Mouse (Mus musculus): ENCODE data around the gene Smpd4.

The Smpd4 gene

DNA sequence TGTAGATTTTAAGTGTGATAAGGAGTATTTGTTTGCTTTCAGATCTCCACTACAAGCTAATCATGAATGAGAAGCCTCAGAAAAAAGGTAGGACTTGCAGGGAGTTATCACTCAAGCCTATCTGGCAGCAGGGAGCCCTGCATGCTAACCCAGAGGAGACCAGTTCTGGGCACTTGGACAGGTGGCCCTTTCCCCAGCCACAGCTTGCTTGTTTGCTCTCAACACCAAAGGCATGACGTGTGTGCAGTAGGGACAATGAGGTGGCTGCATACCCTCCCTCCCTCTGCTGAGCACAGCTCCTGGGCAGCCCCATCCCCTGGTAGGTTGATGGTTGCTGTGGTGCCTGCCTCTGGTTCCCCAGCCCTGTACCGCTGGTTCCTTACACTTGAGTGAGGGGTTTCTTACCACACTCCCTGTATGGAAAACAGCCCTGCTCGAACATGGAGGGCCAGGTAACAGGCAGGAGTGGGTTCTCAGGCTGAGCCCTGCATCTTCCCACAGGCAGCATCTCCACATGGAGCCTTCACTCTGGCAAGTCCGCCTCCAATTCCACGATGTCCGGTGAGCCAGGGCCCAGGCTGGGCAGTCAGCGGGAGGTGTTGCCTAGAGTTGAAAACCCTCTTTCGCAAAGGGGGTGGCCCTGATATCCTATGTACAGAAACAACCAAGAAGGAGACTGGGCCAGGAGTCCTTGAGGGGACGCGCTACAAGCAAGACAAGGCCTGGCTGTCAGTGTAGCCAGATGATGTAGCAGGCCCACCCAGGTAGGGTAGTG lies 28.6 kb downstream of the Smpd4 start:
- ChIA-PET POLR2A (interaction anchor here in 3 of 4 experiments (0.6 to 6.4 kb wide), 3 partner anchors 10 to 119 kb away, joined by 3 to 29 read pairs (median 3); partner anchors contain the start of gene Smpd4 (in 1 of the 3)), CTCF (no interaction called here)

DNA sequence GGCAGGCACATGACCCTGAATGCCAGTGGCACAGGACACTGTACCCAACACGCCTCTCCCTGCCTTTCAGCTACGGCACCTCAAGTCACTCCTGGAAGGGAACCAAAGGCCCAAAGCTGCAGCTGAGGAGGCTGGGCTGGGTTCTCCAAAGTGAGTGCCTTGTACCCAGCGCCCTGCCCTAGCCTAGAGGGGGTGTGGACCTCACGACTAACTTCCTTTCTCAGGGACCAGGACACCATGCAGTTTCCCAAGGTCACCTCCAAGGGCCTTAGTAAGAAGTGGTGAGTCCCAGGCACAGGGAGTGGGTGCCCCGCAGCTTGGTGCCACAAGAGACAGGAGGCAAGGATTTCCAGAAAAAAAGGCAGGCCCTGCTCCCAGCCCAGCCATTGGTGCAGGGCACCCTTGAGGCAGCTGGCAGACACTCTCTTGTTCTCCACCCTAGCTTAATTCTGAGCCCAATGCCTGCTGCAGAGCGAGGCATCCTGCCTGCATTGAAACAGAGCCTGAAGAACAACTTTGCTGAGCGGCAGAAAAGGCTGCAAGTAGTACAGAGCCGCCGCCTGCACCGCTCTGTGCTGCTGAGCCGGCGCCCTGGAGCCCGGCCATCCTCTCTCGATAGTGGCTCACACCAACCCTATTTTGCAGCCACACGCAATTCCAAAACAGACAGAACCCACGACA lies 30.9 kb downstream of the Smpd4 start:
- CTCF ChIA-PET: interaction anchor here in 1 of 4 experiments (1.2 kb wide), 1 partner anchor 92 kb away, joined by 3 read pairs; no protein-coding TSS in a partner anchor
- POLR2A ChIA-PET: interaction anchor here in 3 of 4 experiments (0.7 to 2.5 kb wide), 10 partner anchors 10 to 439 kb away, joined by 3 to 12 read pairs (median 4); partner anchors contain the start of gene Slc7a4 (in 1 of the 3)

DNA sequence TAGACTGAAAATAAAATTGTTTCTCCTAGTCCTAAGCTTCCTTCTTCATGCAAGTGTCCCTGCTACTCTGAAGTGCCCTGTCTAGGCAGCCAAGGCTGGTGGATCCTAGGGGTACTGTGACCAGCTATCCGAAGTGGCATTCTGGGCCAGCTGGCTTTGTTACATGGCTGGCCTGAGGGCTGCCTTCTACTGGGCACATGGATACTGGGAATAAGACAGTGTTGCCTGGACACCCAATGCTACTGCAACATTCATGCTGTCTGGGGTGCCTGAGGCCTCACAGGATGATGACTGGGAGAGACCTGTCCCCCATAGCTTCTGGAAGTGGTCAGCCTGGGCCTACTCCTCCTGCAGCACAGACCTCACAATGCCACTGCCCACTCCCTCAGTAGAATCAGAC lies 31.6 kb downstream of the Smpd4 start:
- POLR2A ChIA-PET: interaction anchor here in 2 of 4 experiments (0.7 to 2.5 kb wide), 6 partner anchors 8 to 68 kb away, joined by 3 to 12 read pairs (median 3); partner anchors contain the start of gene Slc7a4 (in 1 of the 2)

DNA sequence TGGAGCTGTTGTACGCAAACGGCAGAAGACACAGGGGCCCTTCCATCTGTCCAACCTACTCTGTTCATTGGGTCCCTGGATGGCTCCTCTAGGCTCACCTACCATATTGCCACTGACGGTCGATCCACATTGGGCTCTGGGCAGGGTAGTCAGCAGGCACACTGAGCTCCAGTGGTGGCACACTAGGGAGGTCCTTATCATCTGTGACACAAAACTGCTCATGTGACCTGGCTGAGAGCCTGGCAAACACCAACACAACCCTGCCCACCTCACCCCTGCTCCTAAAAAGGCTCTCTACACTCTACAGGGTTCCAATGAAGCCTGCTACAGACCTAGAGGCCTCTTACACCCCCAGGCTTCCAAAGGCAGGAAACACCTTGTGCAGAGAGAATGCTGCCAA lies 33.5 kb downstream of the Smpd4 start:
- ChIA-PET CTCF (interaction anchor here in 1 of 4 experiments (0.7 kb wide), 1 partner anchor 16 kb away, joined by 3 read pairs; no protein-coding TSS in a partner anchor), POLR2A (interaction anchor here in 2 of 4 experiments (0.7 to 1.6 kb wide), 2 partner anchors 10 to 11 kb away, joined by 3 to 4 read pairs; no protein-coding TSS in a partner anchor)

More for the DNA sequence above, 31.6 kb downstream of the Smpd4 start:
- CTCF ChIA-PET: no interaction called here

DNA sequence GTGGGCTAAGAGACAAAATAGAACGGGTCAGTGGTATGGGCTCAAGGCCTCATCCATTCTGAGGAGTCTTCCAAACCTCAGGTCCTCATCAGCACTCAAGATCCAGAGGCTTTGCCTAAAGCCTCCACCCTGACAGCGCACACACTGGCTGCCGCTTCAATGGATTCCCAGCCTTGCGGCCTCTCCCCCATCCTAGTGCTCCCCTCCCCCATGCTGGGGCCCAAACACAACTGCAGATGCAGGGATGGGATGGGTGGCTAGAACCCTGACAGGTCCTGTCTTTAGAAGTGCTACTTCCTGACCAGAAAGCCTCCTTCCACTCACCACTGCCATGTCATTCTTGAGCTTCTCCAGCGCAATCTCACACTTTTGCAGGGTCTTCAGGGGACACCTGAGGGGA lies 34.4 kb downstream of the Smpd4 start:
- CTCF ChIA-PET: interaction anchor here in 1 of 4 experiments (1.3 kb wide), 1 partner anchor 10 kb away, joined by 4 read pairs; no protein-coding TSS in a partner anchor
- POLR2A ChIA-PET: interaction anchor here in 2 of 4 experiments (0.5 to 1.6 kb wide), 3 partner anchors 12 to 470 kb away, joined by 3 to 4 read pairs (median 3); no protein-coding TSS in a partner anchor

DNA sequence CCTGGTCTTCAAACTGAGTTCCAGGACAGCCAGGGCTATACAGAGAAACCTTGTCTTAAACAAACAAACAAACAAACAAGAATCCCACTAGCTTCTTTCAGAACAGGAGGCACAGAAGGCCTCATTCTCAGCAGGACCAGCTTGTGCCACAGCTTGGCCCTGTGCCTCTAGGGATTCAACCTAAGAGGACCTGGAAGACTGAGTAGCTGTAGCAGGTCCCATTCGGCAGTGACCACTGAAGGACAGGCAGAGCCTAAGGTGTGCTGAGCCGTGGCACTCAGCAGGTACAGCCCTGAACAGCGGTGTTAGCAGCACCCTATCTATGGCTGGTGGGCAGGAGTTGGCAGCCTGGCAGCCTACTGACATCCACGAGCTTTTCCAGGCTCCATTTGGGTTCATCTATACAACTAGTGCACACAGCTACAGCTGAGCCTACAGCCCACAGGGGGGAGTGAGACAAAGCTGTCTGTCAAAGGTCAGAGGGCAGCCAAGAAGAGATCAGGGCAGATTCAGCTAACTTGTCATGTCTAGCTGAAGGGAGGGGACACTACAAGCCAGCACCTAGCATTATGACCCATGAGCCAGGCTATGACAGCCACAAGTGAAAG lies 35.1 kb downstream of the Smpd4 start:
- POLR2A ChIA-PET: interaction anchor here in 2 of 4 experiments (0.5 to 1.3 kb wide), 2 partner anchors 100 to 471 kb away, joined by 3 read pairs; no protein-coding TSS in a partner anchor

DNA sequence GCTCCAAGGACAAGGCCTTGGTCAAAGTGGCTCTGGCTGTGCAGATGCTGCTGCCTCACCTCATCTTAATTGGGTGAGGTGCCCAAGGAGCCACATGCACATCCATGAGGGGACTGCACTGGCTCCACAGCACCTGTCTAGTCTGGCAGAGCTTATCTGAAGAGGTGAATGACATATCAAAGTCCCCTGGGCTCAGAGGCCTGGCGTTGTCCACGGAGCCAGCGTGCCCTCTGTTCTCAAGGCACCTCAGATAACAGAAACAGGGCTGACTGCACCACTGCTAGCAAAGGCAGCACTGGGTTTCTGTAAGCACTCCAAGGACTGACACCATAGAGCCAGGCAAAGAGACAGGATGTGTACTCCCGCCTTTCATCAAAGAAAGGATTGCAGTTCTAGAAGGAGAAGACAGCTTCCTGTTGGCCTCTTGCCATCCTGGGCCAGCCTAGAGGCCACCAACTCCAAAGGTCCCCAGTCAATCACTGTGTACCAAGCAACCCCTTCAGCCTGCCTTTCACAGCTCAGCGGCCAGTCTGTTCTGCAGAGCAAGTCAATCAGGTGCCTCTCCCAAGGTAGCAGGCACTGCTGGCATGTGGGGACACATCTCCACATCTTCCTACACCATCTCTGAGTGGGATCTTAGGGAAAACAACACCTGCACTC lies 37.2 kb downstream of the Smpd4 start:
- CTCF ChIA-PET: no interaction called here
- POLR2A ChIA-PET: interaction anchor here in 2 of 4 experiments (0.6 to 1.1 kb wide), 2 partner anchors 37 to 274 kb away, joined by 3 read pairs; partner anchors contain the start of gene Smpd4 (in 1 of the 2)

More for the DNA sequence above, 35.1 kb downstream of the Smpd4 start:
- CTCF ChIA-PET: interaction anchor here in 1 of 4 experiments (1.3 kb wide), 1 partner anchor 11 kb away, joined by 4 read pairs; no protein-coding TSS in a partner anchor

DNA sequence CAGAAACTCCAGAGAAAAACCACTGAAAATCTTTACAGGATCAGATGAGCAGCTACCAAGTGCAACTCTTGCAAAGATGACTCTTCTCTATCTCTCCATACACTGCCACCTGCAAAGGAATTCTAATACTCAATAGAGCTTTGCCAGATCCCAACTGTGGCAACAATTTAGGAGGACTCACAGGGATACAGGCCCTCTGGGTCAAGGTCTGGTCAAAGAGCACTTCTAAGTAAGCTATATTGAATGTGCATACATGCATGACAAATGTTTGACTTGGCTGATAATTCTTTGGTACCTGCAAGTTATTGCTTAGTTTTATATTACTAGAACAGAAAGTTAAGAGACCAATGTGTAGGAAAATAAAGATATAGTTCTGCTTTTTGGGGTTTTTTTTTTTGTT lies 46.4 kb downstream of the Smpd4 start:
- ChIA-PET POLR2A (interaction anchor here in 1 of 4 experiments (1.1 to 1.2 kb wide), 2 partner anchors 16 to 41 kb away, joined by 3 read pairs; no protein-coding TSS in a partner anchor), CTCF (interaction anchor here in 1 of 4 experiments (1.7 kb wide), 1 partner anchor 40 kb away, joined by 5 read pairs; no protein-coding TSS in a partner anchor)

DNA sequence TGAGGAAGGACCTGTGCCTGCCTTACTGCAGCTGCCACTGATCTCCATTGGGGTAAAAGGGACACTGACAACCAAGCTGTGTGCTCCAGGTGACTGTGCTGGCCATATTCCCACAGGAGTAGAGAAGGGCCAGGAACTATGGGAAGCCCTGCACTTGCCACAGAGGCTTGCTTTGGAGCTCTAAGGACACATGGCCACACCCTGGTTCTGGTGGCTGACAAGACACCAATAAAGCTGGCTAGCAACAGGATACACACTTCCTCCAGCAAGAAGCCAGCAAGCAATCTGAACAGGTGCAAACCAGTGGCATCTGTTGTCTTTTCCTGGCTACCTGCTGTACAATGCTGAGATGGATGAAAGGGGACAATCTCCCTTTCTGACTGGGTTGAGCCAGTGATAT lies 50.7 kb downstream of the Smpd4 start:
- POLR2A ChIA-PET: interaction anchor here in 1 of 4 experiments (1.0 kb wide), 1 partner anchor 49 kb away, joined by 3 read pairs; no protein-coding TSS in a partner anchor
- CTCF ChIA-PET: no interaction called here
